Mouse (Mus musculus) gastrocnemius, adult 8-10 months (tissue): Measurements from ENCODE around the gene Hmox2. TPM values are rescaled to one million over a fixed set of nuclear protein-coding genes. Genes with fewer than 3 reads are reported as not detected.
"Not testable (repeated sequence)": the region's sequence is repeated elsewhere in the genome, so short reads cannot be mapped to it uniquely, and the experiment has no call there.

Experiments used
- DNase-seq, 2 experiments: peaks; one replicate each; pipeline ENCODE4 v3.0.0; 2022; ENCODE audit warnings: low spot score in 2 of 2
- total RNA-seq, 4 experiments: library from RNA; stranded (reverse); gene quantifications; 2 replicates each; pipeline ENCODE4 v1.2.4; 2022

The Hmox2 gene
- total RNA-seq, 4 experiments from 2014 or later: 38.6 to 42.3 (median 41.9) TPM

GRCm38 (mm10) chr16:4725266-4725665 is 895 bp upstream of the Hmox2 start:
- no peak for DNase-seq

- DNase-seq: peak; percentile 30 to 42
These were observed 467 bp downstream of the Hmox2 start for GRCm38 (mm10) chr16:4726528-4727128.

- no peak for DNase-seq
These were observed 1.4 kb downstream of the Hmox2 start for GRCm38 (mm10) chr16:4727526-4727925.

DNA sequence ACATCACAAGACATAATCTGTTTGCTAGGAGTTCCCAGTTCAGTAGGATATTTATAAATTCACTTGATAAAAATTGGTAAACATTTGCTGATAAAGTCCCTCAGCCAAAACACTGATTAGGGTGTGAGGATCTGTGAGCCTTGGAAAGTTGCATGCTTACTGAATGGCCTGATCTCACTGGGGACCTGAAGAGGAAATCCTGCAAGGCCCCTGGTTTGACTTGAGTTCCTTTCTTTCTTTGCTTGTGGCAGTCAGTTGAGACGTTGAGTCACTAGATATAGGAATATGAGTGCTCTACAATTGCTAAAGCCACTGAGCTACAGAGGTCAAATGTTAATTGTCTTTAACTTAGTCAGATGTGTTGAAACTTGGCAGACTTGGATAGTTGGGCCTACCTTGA is 1.8 kb downstream of the Hmox2 start:
- DNase-seq: no peak

- no peak for DNase-seq
These were observed 4.7 kb downstream of the Hmox2 start for GRCm38 (mm10) chr16:4730776-4731358.

- no peak for DNase-seq
These were observed 10.1 kb downstream of the Hmox2 start for GRCm38 (mm10) chr16:4736262-4736661.

- no peak for DNase-seq
These were observed 13.8 kb downstream of the Hmox2 start for GRCm38 (mm10) chr16:4739994-4740393.

DNA sequence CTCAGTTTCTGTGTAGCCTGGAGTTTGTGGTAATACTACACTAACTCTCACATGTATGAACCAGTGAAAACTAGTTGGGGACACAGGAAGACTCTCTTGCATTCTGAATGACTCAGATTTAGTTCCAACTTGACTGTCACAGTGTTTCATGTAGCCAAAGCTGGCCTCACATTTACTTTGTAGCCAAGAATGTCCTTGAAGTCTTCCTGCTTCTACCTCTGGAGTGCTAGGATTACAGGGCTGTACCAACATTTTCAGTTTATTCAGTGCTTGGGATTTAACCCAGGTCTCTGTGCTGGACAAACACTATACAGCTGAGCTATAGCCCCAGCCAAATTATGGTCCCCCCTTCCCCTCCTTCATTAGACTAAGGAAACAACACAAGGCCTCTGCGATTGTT is 16.0 kb downstream of the Hmox2 start:
- no peak for DNase-seq

DNA sequence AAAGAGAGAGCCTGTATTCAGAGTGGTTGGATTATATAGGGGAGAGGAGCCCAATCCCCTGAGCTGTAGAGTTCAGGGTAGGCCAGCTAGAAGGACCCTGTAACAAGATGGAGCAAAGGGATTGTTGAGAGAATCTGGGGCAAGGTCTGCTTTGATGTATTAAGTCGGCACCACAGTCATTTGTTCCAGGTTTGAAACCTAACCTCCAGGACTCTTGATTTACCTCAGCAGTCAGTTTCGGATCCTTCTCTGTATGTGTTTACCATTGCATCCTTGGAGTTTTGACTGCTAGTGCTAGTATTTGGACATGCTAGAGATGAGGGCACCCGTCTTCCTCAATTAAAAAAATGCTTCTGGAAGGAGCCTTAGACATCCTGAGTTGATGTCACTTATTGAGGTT is 26.0 kb downstream of the Hmox2 start:
- no peak for DNase-seq

DNA sequence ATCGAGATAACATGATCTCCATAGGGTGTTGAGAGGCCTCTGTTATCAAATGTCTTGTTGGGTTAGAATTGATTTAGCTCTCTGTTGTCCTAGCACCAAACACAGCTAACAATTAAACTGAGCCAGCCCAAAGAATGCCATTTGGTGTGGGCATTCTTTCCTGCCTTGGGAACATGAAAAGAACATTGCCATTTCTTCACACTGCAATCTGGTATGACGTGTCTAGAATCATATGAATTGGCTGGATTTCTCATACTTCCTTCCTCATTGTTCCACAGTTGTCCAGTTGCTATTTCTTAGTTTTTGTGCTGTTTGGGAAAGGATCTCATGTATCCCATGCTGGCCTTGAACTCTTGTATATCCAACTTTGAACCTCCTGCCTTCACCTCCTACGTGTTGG is 27.9 kb downstream of the Hmox2 start:
- DNase-seq: no peak

- not testable (repeated sequence) for DNase-seq
These were observed 30.6 kb downstream of the Hmox2 start for GRCm38 (mm10) chr16:4756660-4757335.

- DNase-seq: no peak
These were observed 36.3 kb downstream of the Hmox2 start for GRCm38 (mm10) chr16:4762437-4762836.

- DNase-seq: no peak
These were observed 37.1 kb downstream of the Hmox2 start for GRCm38 (mm10) chr16:4763276-4763675.

GRCm38 (mm10) chr16:4765852-4766251 is 39.7 kb downstream of the Hmox2 start:
- DNase-seq: no peak

GRCm38 (mm10) chr16:4767012-4767790 is 41.0 kb downstream of the Hmox2 start:
- DNase-seq: peak; percentile 53 to 64

DNA sequence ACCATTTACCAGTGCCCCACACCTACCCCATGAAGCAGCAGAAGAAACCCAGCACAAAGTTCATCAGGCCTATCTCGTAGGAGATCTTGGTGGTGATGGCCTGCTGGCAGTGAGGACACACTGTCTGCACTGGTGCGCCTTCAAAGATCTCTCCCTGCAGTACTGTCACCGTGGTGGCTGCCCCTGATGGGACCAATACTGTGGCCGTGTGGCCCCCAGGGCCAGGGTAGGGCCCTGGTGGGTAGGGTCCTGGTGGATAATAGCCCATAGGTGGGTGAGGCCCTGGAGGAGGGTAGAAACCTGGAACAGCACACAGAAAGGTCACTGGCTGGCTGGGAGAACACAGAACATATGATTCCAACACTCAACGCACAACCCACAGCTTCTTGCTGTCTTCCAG is 42.6 kb downstream of the Hmox2 start:
- DNase-seq: no peak

DNA sequence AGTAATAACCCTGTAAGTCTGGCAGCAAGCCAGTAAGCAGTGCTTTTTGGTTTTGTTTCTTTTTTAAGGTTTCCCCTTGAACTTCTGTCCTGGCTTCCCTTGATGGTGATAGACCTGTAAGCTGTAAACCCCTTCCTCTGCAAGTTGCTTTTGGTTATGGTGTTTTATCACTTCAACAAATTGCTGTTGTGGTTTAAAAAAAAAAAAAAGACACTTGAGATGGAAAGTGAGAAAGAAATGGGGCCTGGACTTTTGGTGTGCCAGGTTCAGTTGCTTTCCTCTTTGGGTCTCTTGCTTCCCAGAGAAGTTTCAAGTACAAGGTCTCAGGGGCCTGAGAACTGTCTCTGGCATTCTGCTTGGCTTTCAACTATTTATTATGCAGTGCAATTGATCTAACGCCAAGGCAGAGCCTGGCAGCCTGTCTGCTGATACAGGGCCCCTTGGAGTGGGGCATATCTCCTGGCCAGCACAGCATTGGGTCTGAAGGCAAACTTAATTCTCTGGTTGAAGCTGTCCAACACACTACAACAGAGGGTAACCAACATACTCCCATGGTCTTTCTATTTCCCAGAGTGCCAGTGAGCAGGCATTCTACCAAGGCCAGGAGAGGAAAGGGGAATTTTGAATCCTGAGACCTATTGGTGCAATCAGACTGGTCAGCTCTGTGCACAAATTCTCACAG is 47.3 kb downstream of the Hmox2 start:
- no peak for DNase-seq

GRCm38 (mm10) chr16:4777171-4777904 is 51.2 kb downstream of the Hmox2 start:
- no peak for DNase-seq

GRCm38 (mm10) chr16:4777905-4778609 is 51.9 kb downstream of the Hmox2 start:
- no peak for DNase-seq

GRCm38 (mm10) chr16:4778940-4779339 is 52.8 kb downstream of the Hmox2 start:
- no peak for DNase-seq
